In genomic region chr2:173060450-173060849, GRCm38 (mm10) we compare ENCODE assay signal across 26 mouse cellular contexts. TPM values are rescaled to one million over a fixed set of nuclear protein-coding genes. Genes with fewer than 3 reads are reported as not detected.
DNase-seq lines count a peak whose midpoint lies in the region; ATAC-seq and TF ChIP-seq lines count a peak whose summit lies in the region.
"Had no signal": no experiment of that assay in that cellular context is flagged by ENCODE, and none has a peak within 500 bp of the region (broad histone marks: within the 10 kb centered on the region; RNA-seq: fewer than 3 reads in every experiment).

No protein-coding gene starts in this region.

- no peak for ATAC-seq in liver, embryonic 12.5 days
- ATAC-seq in liver, embryonic 16.5 days (ENCODE audit: low read depth) = no peak
- no peak for ATAC-seq in monocyte, adult 5-6 weeks (replicated peaks; ENCODE audit: insufficient number of reproducible peaks, low FRiP score, low TSS enrichment, poor library complexity, severe bottlenecking)
- ATAC-seq: forebrain, embryonic 15.5 days; hindbrain, embryonic 16.5 days had no signal

- H3K27me3 ChIP-seq in liver, embryonic 12.5 days (replicated peaks) = no peaks in the 10 kb centered on the region
- H3K27me3 ChIP-seq in liver, embryonic 16.5 days (ENCODE audit: control insufficient read depth, insufficient read depth, low read depth, low read length) = no peaks in the 10 kb centered on the region
- H3K27me3 ChIP-seq: forebrain, embryonic 15.5 days; neural tube, embryonic 15.5 days; stomach, embryonic 15.5 days had no signal

- H3K27ac ChIP-seq in gastrocnemius, adult 2 months = peak overlapping the region; percentile 61
- no peak overlapping the region for H3K27ac ChIP-seq in liver, embryonic 12.5 days
- peak overlapping the region; percentile 31 for H3K27ac ChIP-seq in liver, embryonic 16.5 days (ENCODE audit: low read length)
- H3K27ac ChIP-seq: forebrain, embryonic 15.5 days; layer of hippocampus, adult 2 months; neural tube, embryonic 15.5 days; stomach, embryonic 15.5 days had no signal

- intact Hi-C loops in gastrocnemius, adult 2 months (cut with DNase I) = no loop called here

- no peaks in the 10 kb centered on the region for H3K36me3 ChIP-seq in liver, embryonic 12.5 days
- no peaks in the 10 kb centered on the region for H3K36me3 ChIP-seq in liver, embryonic 16.5 days (ENCODE audit: control insufficient read depth, insufficient read depth)
- H3K36me3 ChIP-seq: forebrain, embryonic 15.5 days; limb, embryonic 10.5 days; neural tube, embryonic 15.5 days; stomach, embryonic 15.5 days had no signal

- no peak for DNase-seq in gastrocnemius, adult 2 months
- DNase-seq in gastrocnemius, adult 18-20 months (ENCODE audit: low spot score) = no peak
- no peak for DNase-seq in liver
- DNase-seq in thymus, postnatal 14 days = peak; percentile 20
- DNase-seq in thymus, postnatal 25 days = no peak
- DNase-seq: adrenal gland, adult 8-10 months; cerebellum, adult 11 months; cerebellum, postnatal 25 days; kidney, adult 18-20 months; kidney, postnatal 10 days; lung, adult 18-20 months; lung, postnatal 4 days had no signal

- H3K9me3 ChIP-seq in liver, embryonic 12.5 days (replicated peaks) = no peaks in the 10 kb centered on the region
- H3K9me3 ChIP-seq in liver, embryonic 16.5 days (replicated peaks; ENCODE audit: control insufficient read depth, low read length) = no peaks in the 10 kb centered on the region
- H3K9me3 ChIP-seq: forebrain, embryonic 15.5 days; limb, embryonic 10.5 days; neural tube, embryonic 15.5 days; stomach, embryonic 15.5 days had no signal

- peaks cover 66% of the 10 kb centered on the region for H3K4me1 ChIP-seq in liver, embryonic 12.5 days
- H3K4me1 ChIP-seq in liver, embryonic 16.5 days (ENCODE audit: control insufficient read depth, low read depth, low read length) = peaks cover 40% of the 10 kb centered on the region
- H3K4me1 ChIP-seq: forebrain, embryonic 15.5 days; neural tube, embryonic 15.5 days; stomach, embryonic 15.5 days had no signal

- H3K4me3 ChIP-seq in gastrocnemius, adult 2 months = no peak overlapping the region
- H3K4me3 ChIP-seq in liver, embryonic 12.5 days = no peak overlapping the region
- no peak overlapping the region for H3K4me3 ChIP-seq in liver, embryonic 16.5 days (ENCODE audit: low read depth, low read length)
- H3K4me3 ChIP-seq: forebrain, embryonic 15.5 days; layer of hippocampus, adult 2 months; limb, embryonic 10.5 days; neural tube, embryonic 15.5 days; stomach, embryonic 15.5 days had no signal

- H3K9ac ChIP-seq in liver, embryonic 12.5 days = peak overlapping the region; percentile 28; the same call in 1 of the 2 replicates
- H3K9ac ChIP-seq in liver, embryonic 16.5 days (ENCODE audit: low read depth, low read length) = no peak overlapping the region
- H3K9ac ChIP-seq: forebrain, embryonic 15.5 days; neural tube, embryonic 15.5 days; stomach, embryonic 15.5 days had no signal

- no peak for TF ChIP-seq CTCF in gastrocnemius, adult 2 months (IDR thresholded peaks at IDR 0.05)

- no peak overlapping the region for H3K4me2 ChIP-seq in liver, embryonic 12.5 days
- H3K4me2 ChIP-seq in liver, embryonic 16.5 days (ENCODE audit: low read depth, low read length) = no peak overlapping the region
- H3K4me2 ChIP-seq: forebrain, embryonic 15.5 days; midbrain, embryonic 11.5 days; neural tube, embryonic 15.5 days; stomach, embryonic 15.5 days had no signal

- 49% methylated on average over 9 of the region's 9 CpGs for WGBS in liver, embryonic 12.5 days (ENCODE audit: insufficient replicate concordance)
- WGBS in liver, embryonic 16.5 days (ENCODE audit: insufficient replicate concordance) = 57% methylated on average over 9 of the region's 9 CpGs

RNA-seq across cellular contexts. Expression of gene Rbm38, which starts 40.2 kb away (rescaled TPM):
- total RNA-seq in gastrocnemius, adult 2 months (2021) = 100 to 1,000 TPM; 181 to 246 TPM
- 100 to 1,000 TPM; 225 to 230 TPM for total RNA-seq in gastrocnemius, adult 18-20 months (2021)
- 305 and 313 TPM in 2 replicates for polyA plus RNA-seq in liver, embryonic 12.5 days (2016; fragmentation: Nextera tagmentation; extraction: Ambion mirVana)
- polyA plus RNA-seq in liver, embryonic 16.5 days (2015; fragmentation: Nextera tagmentation; extraction: Ambion mirVana) = 279 and 350 TPM in 2 replicates
- total RNA-seq in monocyte, adult 5-6 weeks (2017) = 37.6 to 41.8 TPM (median 37.7 TPM) in 3 replicates

RNA-seq across cellular contexts. Expression of gene Ctcfl, which starts 58.9 kb away (rescaled TPM):
- under 1 TPM in 1 of 2 experiments, not detected in 1; 0.23 TPM for total RNA-seq in gastrocnemius, adult 2 months (2021)
- total RNA-seq in gastrocnemius, adult 18-20 months (2021) = under 1 TPM; 0.07 to 0.19 TPM
- 0.04 and 0.06 TPM in 2 replicates for polyA plus RNA-seq in liver, embryonic 12.5 days (2016; fragmentation: Nextera tagmentation; extraction: Ambion mirVana)
- polyA plus RNA-seq in liver, embryonic 16.5 days (2015; fragmentation: Nextera tagmentation; extraction: Ambion mirVana) = 0.05 and 0.06 TPM in 2 replicates
- total RNA-seq in monocyte, adult 5-6 weeks (2017) = not detected in 3 replicates
- total RNA-seq: granulocyte monocyte progenitor cell, adult 5-6 weeks; layer of hippocampus, adult 2 months; left cerebral cortex, adult 18-20 months had no signal
- polyA plus RNA-seq: brain, embryonic 14.5 days; urinary bladder, adult 2 months had no signal
